Mouse (Mus musculus) brown adipose tissue, adult 24 weeks (tissue): ENCODE data around the gene Rbm26. TPM values are rescaled to one million over a fixed set of nuclear protein-coding genes. Genes with fewer than 3 reads are reported as not detected.

Experiments used
- H3K27ac ChIP-seq: fragments of 200-500 bp; replicated peaks from 2 replicates; pipeline ENCODE4 v1.5.1; 2012; ENCODE audit warnings: low read depth, mild to moderate bottlenecking, low read length
- H3K4me1 ChIP-seq: fragments of 200-500 bp; 2 replicates; pipeline ENCODE4 v1.6.1; 2012; ENCODE audit warnings: low read length, mixed read lengths; ENCODE audit not compliant: control insufficient read depth, insufficient read depth, insufficient read length
- H3K4me3 ChIP-seq: fragments of 200-500 bp; 2 replicates; pipeline ENCODE4 v1.5.1; 2012; ENCODE audit warnings: low read depth, mild to moderate bottlenecking, low read length, moderate library complexity; ENCODE audit not compliant: insufficient read depth
- polyA plus RNA-seq: library from polyadenylated mRNA; stranded (reverse); fragments of >200 nt; gene quantifications from 2 replicates; pipeline ENCODE4 v1.2.4, GENCODE M21; 2012; ENCODE audit not compliant: missing spikeins, insufficient read depth, insufficient read length

Rbm26 gene
- polyA plus RNA-seq: 10.9 and 11.1 TPM in 2 replicates

DNA sequence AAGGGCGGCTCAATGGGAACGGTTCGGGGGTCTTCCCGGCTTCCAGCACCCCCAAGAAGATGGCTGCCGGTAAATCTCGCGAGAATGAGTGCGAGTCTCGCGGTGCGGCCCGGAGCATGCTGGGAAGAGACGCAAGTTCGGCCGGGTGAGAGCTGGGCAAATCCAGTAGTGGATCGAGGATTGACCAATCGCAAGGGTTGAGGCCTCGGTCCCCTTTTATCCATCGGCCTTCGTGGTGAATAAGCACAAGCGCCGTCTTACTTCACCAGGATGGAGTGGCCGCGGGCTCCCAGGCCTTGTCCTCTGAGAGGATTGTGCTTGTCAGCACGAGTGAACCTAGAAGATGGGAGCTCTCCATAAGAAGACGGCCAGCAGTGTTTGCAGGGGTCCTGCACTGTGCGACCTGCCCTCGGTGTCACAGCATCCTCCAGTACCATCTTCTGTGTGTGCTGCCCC lies at the start of gene Rbm26:
Gene Rbm26 (minus strand): TSS at position 90 of the 456 bp plus-strand sequence.
- Histone ChIP-seq H3K4me3 (peak within 1 kb of the TSS; percentile 94), H3K4me1 (peaks cover 16% of the 10 kb centered on the region; the same call in 1 of the 2 replicates), H3K27ac (peak within 1 kb of the TSS; percentile 84)

DNA sequence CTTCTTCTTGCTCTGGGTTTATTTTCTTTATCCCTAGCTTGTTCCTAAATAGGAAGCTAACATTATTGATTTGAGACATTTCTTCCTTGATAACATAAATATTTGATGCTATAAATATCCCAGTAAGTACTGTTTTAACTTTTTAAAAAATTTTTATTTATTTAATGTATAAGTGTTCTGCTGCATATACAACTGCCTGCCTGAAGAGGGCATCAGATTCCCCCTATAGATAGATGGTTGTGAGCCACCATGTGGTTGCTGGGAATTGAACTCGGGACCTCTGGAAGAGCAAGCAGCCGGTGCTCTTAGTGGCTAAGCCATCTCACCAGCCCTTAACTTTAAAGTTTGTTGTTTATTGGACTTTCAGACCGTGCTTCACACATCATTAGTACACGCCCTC lies 48.7 kb upstream of the Rbm26 start:
- H3K4me1 ChIP-seq: no peaks in the 10 kb centered on the region
- no peak overlapping the region for H3K27ac ChIP-seq
- no peak overlapping the region for H3K4me3 ChIP-seq

DNA sequence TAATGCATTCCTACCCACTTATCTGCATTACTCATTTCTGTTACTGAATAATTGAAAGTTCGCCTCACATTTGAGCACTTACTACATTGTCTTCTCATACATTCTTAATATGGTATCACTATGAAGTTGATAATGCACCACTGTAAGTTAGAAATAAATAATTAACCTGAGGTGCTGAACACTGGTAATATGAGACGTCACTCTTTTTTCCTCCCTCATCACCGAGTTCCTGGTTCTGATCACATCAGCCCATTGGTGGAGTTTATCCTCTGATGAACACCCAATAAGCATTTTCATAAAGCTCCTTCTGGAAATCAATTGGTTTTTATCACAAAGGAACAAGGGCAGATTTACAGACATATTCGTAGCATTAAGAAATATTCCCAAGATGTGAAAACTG lies 45.1 kb upstream of the Rbm26 start:
- no peak overlapping the region for H3K4me3 ChIP-seq
- no peak overlapping the region for H3K27ac ChIP-seq
- H3K4me1 ChIP-seq: no peaks in the 10 kb centered on the region

DNA sequence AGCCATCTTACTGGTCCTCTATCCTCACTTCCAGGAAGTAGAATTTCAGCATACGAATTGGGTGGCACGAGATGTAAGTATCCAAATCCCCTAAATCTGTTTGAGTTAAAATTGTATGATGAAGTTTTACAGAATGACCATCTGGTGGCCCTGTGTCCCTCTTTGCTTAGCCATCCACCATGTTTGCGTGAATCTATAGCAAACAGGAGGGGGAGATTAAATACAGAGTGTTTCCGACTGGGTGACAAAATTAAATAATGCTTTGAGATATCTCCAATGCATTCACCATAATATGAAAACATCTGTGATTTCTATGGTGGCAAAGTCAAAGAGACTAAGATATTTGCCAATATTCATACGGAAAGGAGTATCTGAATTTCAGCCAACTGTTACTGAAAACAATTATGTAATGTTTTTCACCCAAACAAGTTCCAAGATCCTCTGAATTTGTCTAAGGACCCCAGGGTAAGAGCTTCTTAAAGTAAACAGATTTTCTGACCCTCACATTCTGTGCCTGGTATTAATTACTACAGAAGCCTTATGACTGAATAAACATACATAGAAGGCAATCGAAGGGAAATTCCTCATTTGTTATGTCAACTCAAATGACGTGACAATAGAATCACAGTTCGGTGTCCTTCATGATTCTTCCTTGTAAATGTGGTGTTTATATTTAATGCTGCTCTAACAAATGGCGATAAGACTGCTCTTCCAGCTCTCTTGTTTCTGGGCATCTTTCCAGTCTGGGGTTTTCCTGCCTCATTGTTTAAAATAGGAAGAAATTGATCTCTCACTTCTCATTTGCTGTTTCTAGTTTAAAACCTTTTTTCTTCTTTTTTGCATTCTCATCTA lies 42.6 kb upstream of the Rbm26 start:
- Histone ChIP-seq H3K27ac (no peak overlapping the region), H3K4me1 (no peaks in the 10 kb centered on the region), H3K4me3 (no peak overlapping the region)

DNA sequence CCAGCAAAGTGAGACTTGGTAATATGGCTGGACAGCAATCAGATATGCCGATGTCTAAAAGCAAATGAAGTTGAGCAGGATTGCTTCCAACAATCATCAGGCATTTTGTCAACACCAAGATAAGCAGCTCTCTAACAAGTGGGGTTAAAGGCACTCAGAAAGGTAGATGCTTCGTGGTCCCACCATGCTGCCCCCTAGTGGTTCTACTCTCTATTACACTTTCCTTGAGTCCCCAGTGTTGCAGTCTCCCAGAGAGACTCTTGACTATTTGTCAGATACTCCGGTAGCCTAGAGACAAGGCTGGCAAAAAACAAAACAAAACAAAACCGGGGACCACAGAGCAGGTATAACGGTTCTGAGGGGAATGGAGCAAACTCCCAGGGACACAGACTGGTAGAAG lies 21.3 kb upstream of the Rbm26 start:
- Histone ChIP-seq H3K4me3 (no peak overlapping the region), H3K27ac (no peak overlapping the region), H3K4me1 (no peaks in the 10 kb centered on the region)

DNA sequence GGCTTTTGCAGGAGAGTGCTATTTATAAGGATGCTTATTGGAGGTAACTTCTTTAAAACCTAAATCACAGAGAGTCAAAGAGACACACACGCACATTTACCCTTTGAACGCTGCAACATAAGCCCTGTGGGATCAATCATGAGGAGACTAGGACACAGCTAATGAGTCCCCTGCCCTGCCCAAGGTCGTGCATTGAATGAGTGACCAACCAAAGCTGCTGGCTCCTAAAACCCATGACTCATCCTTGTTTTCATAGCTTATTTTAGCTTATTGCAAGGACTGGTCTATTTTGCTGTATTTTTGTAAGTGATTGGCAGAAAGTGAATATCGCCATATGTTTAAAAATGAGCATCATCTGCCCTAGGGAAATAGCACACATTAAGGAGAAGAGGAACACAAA lies 17.6 kb upstream of the Rbm26 start:
- no peak overlapping the region for H3K4me3 ChIP-seq
- H3K4me1 ChIP-seq: no peaks in the 10 kb centered on the region
- H3K27ac ChIP-seq: no peak overlapping the region

DNA sequence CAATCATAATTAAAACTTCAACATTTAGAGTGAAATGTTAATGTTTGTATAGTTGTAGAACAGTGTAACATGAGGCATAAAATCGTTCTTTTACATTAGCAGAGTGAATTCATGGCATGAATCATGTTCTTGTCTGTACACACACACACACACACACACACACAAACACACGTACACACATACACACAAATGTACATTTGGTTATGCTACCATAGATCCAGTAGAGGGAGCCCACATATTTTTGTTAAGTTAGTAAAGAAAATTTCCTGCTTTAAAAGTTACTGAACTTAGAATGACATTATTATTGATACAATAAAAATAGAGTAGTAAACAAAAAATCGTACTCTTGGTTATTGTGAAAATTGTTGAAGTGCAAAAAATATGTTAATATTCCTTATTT lies 7.7 kb upstream of the Rbm26 start:
- Histone ChIP-seq H3K27ac (no peak overlapping the region), H3K4me1 (no peaks in the 10 kb centered on the region), H3K4me3 (no peak overlapping the region)

DNA sequence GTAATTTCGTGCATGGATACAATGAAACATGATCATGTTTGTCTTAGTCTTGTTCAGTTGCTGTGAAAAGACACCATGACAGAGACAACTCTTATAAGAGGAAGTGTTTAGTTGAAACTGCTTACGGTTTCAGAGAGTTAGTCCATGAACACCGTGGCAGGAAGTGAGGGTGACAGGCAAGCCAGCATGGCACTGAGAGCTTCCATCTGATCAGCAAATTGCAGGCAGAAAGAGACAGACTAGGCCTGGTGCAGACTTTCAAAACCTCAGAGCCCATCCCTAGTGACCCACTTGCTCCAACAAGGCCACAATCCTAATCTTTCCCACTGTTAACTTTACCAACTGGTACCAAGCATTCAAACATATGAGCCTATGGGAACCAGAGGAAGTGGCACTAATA lies 5.7 kb upstream of the Rbm26 start:
- Histone ChIP-seq H3K4me1 (no peaks in the 10 kb centered on the region), H3K4me3 (no peak overlapping the region)

DNA sequence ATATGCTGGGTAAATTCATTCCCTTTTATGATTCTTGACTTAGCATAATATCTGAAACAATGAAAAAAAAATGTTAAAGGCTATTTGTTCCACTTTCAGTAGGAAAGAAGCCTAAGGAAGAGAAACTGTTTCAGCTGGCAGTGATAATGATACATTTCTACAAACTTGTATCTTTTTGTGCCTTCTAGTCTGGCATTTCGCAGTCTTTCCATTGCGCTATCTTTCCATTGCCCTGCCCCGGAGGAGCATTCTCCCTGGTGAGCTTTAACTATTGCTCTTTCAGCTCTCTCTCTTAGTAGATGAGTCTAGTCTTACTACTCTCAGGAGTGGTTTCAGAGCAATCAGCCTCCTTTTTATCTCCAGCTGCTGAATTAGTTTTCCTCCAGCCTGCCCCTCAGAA lies 2.6 kb upstream of the Rbm26 start:
- Histone ChIP-seq H3K27ac (no peak overlapping the region), H3K4me1 (peaks cover 10% of the 10 kb centered on the region; the same call in 1 of the 2 replicates), H3K4me3 (no peak overlapping the region)

More for the DNA sequence above, 5.7 kb upstream of the Rbm26 start:
- H3K27ac ChIP-seq: no peak overlapping the region

DNA sequence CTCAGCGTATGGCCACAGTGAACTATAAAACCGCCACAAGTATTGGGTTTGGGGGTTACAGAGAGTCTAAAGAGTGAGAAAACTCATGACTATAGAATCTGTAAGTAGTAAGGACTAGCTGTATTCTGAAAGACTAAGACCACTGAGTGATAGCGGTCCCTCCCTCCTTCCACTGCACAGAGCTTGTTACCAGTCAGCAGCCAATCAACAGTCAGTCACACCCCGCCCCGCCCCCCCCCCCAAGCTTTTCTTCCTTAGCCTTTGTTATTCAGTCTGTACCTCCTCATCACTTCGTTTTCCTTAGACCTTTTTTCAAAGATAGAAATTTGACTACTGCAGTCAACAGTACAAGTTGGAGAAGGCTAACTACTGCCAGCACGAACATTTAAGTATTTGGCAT lies 1.9 kb upstream of the Rbm26 start:
- H3K27ac ChIP-seq: no peak overlapping the region
- H3K4me3 ChIP-seq: no peak overlapping the region
- H3K4me1 ChIP-seq: peaks cover 10% of the 10 kb centered on the region; the same call in 1 of the 2 replicates

DNA sequence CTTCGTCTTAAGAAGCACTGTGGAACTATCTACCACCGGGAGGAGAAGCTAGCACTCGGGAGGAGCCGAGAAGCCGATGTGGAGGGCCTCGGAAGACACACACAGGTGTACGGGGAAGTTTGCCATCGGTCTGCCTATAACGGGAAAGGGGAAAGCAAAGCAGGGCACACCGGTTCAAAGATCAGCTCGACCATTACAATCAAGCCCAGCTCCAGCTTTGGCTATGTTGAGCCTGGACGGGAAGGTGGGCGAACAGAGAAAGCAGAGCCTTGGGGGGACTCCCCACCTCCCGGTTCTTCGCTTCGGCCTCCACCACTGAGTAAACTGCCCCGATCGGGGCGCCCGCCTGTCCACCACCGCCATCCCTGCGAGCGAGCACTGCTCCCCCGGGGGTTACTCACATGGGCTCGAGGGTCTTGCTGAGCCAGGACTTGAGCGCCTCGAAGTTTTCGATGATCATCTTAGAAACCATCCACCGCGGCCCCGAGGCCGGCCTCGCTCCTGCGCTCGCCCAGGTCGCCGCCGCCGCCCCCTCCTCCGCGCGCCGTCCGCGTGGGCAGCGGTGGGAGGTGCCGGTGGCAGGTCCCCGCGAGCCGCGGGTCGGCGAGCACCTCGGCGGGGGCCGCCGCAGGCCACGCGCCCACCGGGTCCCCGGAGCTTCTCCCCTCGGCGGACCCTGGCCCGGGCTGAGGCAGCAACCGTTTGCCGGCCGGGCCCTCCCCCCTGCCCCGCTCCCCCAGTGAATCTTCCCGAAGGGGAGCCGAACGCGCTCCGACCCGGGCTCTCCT lies 552 bp downstream of the Rbm26 start:
- Histone ChIP-seq H3K4me1 (peaks cover 16% of the 10 kb centered on the region; the same call in 1 of the 2 replicates), H3K27ac (peak overlapping the region; percentile 84), H3K4me3 (peak overlapping the region; percentile 94)

DNA sequence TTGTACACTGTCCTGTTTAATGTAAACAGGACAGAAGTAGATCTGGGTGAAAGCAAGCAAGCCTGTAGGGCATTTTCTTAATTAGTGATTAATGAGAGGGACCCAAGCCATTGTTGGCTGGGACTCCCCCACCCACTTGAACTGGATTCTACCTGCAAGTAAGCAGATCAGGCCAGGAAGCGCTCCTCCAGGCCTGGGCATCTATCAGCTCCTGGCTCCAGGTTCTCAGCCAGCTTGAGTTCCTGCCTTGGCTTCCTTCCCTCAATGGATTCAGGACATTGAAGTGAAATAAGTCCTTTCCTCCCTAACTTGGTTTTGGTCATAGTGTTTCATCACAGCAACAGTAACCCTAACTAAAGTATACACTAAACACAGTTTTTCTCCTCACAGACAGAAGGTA lies 9.9 kb downstream of the Rbm26 start:
- H3K4me1 ChIP-seq: peaks cover 2% of the 10 kb centered on the region
- no peak overlapping the region for H3K27ac ChIP-seq
- H3K4me3 ChIP-seq: no peak overlapping the region

DNA sequence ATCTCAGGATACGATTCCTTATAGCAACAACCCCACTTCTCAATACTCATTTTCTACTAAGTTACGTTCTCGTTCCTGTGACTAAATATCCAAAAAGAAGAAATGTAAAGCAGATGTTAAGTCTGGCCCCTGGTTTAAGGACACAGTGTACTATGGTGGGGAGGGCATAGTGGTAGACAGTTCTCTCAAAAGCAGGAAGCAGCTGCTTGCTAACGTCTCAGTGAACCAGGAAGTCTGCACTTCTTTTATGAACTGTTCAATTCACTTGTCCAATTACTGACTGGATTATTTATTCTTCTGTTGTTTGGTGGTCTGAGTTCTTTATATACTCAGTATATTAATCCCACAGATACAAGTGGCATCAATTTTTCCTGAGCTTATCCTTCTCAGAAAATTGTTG lies 12.3 kb downstream of the Rbm26 start:
- Histone ChIP-seq H3K4me3 (no peak overlapping the region), H3K27ac (no peak overlapping the region), H3K4me1 (peaks cover 2% of the 10 kb centered on the region)

DNA sequence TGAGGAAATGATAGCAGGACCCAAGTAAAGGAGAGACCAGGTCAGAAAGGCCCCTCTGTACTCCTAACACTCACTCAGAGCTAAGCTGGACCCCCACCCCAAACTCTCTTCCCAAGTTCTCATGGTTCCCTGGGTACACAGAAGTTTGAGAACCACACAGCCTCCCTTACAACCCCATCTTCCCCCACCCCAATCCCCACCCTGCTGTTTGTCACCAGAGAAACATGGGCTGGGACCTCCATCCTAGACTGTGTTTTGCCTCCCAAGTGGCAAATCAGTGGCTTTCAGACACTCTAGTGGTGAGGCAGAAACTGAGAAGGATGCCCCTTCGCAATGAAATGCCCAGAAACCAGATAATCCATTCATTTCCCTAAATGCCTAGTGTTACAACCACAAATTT lies 15.8 kb downstream of the Rbm26 start:
- H3K4me1 ChIP-seq: peaks cover 2% of the 10 kb centered on the region
- no peak overlapping the region for H3K27ac ChIP-seq
- no peak overlapping the region for H3K4me3 ChIP-seq

DNA sequence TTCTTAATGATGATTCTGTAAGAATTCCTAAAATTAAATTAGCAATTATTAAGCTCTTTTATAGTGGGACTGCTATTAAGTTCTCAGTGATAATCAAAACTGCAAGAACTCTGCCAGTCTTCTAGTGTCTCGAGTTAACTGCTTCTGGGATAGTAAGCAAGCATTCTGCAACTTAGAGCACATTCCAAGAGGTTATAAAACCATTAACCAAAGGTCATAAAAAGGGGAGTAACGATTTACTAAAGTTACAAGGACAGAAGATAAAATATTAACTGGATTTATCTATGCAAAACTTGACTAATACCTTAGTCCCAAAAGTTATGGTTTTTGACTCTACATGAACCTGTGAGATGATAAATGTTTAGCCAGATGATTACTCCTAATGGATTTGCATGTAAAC lies 18.6 kb downstream of the Rbm26 start:
- no peak overlapping the region for H3K27ac ChIP-seq
- H3K4me1 ChIP-seq: peaks cover 2% of the 10 kb centered on the region
- no peak overlapping the region for H3K4me3 ChIP-seq
